Mouse (Mus musculus): ENCODE results near the gene Timm8a1.

- TF ChIP-seq POLR2A (IDR thresholded peaks at IDR 0.05; ENCODE audit: low read depth, low read length) = no peak
- TF ChIP-seq E2F4 (IDR thresholded peaks at IDR 0.05; ENCODE audit: insufficient replicate concordance, low read depth, low read length) = no peak
Measured at GRCm38 (mm10) chrX:134588261-134588660, 46.6 kb upstream of the Timm8a1 start.
